Mouse (Mus musculus) right cerebral cortex, postnatal 4 days (tissue): ENCODE measurements at regions not wholly inside any gene's neighbourhood (a gene's known extent, or its start where the extent isn't known, plus 50 kb on each side); places are given as distances from the start of the nearest gene placed in this dataset.

ENCODE experiments used
- DNase-seq: peaks from one replicate; pipeline ENCODE4 v3.0.0-alpha.2; 2022

DNA sequence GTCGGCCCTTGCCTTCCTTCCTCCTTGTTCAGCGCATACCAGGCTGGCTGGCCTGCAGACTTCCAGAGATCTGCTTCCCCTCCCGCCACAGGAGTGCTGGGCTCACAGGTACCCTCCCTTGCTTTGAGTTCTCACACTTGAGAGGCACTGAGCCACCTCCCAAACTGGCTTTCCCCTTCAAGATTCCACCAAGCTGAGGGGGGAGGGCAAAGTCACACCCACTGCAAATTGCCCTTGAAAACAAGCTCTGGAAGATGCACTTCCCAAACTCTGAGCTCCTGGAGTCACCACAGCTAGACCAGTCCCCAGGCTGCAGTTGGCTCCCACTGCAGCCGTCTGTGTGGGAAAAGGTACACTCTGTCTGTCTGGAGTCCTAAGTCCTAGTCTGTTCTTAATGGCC, 142.1 kb upstream of the Slc22a12 start:
- no peak for DNase-seq

DNA sequence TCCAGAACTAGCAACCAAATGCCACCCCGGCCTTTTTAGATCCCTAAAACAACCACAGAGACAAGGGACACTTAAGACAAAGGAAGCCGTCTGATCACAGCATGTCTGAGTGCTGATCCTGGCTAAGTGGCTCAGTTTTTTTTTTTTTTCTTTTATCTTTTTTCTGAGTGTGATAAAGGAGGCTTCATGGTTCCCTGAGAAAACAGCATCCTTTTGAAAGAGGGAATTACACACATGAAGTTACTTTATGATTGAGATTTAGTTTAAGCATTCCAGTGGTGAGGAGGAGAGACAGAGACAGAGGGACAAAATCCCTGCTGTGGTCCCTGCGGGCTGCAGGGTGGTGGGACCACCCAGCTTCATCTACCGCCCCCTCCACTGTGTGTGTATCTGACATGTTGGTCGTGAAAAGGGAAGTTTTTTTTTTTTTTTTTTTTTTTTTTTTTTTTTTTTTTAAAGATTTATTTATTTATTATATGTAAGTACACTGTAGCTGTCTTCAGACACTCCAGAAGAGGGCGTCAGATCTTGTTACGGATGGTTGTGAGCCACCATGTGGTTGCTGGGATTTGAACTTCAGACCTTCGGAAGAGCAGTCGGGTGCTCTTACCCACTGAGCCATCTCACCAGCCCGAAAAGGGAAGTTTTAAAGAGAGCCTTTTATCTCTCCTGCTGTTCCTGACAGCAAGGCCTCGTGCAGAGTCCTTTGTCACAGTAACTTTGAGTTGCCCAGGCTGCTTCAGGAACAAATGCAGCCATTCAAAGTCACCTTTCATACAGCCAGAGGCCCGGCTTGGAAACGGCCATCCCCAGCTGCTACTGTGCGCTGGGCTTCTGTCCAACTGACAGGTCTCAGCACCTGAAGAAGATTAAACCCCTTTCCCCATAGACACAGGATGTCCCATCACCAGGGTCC, 136.8 kb upstream of the Slc22a12 start:
- no peak for DNase-seq

DNA sequence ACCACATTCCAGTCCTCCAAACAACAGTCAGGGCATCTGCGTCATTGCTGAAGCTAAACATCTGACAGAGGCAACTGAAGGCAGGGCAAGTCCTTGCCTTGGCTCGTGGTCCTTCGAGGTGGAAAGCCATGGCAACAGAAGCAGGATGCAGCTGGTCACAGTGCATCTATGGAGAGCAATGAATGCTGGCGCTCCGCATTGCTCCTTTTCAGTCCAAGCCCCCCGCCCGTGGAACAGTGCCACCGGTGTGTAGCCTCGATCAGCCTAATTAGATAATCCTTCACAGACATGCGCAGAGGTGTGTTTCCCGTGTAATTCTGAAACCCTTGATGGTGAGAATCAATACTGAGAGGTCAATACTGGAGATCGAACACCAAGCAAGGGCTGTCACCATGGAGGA, 134.7 kb upstream of the Slc22a12 start:
- DNase-seq = no peak

DNA sequence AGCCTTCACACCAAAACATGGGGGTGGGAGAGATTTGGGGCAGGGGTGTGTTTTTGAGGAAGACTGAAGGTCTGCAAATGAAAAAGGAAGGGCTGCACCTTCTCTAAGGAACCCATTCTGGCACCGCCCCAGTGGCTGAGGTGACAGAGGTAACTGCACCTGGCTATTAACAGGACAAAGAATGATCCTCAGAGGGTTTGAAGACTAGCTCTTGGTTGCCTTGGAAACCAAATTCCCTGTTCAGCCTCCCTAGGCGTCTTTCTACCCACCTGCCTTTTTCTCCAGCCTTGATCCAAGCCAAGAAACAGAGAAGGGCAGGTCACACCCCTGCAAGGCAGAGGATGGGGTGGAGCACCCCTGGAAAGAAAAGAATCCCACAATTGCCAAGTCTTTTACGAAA, 132.8 kb upstream of the Slc22a12 start:
- no peak for DNase-seq

DNA sequence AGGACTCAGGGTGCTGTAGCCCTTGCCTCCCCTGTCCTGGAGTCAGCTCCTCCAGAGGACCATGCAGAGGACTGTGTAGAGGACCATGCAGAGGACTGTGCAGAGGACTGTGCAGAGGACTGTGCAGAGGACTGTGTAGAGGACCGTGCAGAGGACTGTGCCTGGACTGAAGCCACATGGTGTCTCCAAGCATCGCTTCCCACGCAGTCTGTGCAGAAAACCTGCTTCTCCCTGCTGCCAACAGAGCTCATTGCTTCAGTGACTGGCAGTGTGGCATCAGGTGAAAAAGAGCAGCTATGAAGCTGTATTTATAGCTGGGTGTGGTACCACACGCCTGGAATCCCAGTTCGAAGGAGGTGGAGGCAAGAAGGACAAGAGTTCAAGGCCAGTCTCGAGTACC, 128.9 kb upstream of the Slc22a12 start:
- DNase-seq = peak; percentile 43

DNA sequence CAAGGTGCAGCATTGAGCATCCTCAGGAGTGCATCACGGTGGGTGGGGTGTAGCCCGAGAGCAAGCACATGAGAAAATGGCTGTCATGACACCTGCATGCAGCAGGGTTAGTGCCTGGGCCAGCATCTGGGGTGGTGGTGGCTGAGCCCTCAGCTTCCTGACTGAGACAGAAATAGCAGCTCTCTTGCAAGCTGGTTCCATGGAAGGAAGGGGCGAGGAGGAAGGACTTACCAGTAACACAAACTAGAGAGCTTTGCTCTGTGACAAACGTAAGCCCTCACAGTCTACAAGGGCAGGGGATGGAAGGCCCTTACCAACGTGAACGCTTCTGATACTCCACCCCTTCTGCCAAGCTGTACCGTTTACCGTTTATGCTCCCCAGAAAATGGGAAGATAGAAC, 127.0 kb upstream of the Slc22a12 start:
- DNase-seq = no peak

DNA sequence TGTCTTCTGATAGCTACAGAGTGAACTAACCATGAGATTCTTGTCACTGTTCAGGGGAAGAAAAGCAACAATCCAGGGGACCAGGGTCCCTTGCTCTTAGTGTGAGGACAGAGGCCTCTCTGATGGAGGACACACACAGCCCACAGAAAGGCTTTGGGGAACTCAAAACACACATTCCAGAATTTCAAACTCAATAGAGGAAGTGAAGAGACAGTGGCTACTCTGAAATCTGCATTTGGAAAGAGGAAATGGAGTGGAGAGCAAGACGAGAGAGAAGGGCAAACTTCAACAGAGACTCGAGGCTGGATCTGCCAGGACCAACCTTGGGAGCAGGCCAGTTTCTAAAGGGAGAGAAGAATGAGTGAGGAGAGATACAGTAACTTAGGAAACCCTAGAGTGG, 125.7 kb upstream of the Slc22a12 start:
- no peak for DNase-seq

DNA sequence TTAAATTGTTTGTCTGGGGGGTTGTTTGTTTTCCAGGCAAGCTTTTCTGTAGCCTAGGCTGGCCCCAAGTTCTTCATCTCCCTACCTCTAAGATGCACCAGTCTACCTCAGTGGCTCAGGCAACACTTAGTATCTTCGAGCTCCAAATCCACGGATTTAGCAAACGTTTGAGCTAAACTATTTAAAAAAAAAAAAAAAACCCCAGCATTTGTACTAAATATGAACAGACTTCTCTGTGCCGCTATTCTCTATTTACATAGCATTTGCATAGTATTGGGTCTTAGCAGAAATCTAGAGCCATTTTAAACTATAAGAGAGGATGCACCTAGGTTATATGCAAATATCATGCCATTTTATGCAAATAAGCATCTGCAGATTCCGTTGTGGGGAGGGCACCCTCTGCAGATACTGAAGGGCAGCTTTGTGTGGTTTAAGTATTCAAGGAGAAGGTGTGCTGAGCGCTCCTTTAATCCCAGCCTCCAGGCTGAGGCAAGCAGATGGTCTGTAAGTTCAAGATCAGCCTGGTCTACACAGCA, 123.4 kb upstream of the Slc22a12 start:
- DNase-seq = no peak

DNA sequence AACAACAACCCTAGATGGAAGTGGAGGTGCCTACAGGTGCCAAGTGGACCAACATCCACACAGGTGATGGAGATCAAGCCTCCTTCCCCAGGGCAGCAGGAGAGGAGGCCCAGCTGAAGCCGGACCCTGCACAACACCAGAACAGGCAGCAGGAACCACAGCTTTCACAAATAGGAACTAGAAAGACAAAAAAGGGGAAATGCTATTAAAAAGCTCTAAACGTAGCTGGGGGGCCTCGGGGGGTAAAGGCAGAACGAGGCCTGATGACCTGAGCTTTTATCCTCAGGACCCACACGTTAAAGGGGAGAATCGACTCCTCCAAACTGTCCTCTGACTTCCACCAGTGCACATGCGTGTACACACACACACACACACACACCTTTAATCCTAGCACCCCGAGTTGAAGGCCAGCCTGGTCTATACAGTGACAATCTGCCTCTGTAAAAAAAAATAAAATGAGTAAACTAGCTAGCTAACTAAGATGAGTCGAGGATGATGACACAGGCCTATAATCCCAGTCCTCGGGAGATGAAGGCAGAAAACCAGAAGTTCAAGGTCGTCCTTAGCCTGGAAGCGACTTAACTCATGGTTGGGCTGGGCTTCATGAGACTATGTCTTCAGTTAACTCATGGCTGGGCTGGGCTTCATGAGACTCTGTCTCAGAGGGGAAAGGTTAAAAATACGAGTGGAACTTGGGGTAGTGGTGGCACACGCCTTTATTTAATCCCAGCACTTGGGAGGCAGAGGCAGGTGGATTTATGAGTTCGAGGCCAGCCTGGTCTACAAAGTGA, 122.6 kb upstream of the Slc22a12 start:
- DNase-seq = no peak

DNA sequence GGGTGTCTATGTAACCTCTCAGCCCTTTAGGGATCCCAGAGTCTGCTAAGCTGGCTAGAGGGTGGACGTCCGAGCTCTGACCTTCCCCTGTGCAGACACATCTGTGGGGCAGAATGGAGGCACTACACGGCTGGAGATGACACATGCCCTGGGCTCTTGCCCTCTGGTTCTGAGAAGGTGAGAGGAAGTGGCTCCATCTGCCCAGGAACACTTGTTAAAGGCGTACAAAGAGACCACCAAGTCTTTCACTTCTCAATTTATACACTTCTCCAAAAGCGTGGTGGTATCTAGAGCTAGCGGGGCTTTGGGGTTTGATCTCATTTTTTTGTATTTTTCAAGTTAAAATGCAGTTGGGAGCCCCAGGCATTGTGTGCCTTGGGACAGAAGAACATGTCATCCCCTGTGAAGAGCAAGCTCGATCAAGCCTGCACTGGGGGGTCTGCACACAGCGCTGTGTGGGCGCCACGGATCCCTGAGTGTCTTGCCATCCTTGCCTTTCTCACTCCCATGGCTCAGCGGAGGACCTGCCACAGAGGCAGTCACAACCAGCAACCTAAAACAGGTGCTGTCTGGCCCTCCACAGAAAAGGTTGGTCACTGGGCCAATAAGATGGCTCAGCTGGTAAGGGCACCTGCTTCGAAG, 121.6 kb upstream of the Slc22a12 start:
- no peak for DNase-seq

DNA sequence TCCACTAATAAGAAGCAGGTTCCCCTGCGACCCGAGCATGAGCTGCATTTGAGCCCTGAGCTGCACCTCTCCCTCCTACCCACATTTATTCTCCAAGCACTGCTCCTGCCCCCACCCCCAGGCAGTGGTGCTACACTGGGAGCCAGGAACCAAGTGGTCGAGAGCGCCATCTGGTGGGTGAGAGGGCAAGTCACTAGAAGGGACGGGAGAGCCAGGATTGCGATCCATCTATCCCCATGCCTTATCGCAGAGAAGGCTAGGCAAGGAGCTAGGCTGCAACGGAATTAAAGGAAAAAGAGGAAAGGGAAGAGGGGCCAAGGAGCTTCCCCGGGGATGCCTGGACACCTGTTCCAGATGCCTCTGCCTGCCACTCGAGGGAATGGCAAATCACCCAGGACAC, 120.6 kb upstream of the Slc22a12 start:
- DNase-seq = peak; percentile 97

DNA sequence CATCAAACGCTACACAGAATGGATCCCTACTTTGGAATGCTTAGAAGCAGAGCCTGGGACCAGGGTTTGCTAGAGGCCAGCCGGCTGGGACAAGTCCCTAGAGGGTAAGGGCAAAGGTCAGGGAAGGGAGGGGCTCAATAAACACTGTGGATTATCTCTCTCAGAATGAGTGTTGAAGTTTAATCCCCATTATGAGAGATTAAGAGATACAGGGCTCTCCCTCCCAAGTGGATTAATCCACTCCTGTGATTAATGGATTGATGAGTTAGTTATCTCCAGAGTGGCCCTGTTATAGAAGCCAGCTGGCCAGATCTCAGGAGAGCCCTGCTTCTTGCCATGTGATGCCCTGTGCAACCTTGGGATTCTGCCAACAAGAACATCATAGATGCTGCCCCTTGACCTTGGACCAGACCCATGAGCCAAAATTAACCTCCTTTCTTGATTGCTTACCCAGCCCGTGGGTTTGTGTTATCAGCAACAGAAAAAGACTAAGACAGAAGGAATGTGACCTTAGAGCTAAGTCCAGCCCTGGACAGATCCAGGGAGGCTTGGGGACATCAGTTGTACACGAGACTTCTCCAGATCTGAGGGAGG, 119.6 kb upstream of the Slc22a12 start:
- DNase-seq = no peak

DNA sequence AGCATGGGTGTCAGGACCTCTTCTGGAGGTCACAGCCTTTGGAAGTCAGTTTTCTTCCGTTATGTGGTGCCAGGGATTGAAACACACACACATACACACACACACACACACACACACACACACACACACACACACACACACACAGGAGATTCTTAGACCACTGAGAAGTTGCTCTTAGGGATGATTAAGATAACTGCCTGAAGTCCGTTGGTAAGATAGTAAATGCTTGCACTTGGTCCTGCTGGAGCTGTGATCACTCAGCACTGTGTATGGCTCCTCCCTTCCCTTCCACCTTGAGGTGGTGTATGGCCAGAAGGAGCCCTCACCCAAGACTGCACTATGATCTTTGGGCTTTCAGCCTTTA, 118.7 kb upstream of the Slc22a12 start:
- DNase-seq = no peak

DNA sequence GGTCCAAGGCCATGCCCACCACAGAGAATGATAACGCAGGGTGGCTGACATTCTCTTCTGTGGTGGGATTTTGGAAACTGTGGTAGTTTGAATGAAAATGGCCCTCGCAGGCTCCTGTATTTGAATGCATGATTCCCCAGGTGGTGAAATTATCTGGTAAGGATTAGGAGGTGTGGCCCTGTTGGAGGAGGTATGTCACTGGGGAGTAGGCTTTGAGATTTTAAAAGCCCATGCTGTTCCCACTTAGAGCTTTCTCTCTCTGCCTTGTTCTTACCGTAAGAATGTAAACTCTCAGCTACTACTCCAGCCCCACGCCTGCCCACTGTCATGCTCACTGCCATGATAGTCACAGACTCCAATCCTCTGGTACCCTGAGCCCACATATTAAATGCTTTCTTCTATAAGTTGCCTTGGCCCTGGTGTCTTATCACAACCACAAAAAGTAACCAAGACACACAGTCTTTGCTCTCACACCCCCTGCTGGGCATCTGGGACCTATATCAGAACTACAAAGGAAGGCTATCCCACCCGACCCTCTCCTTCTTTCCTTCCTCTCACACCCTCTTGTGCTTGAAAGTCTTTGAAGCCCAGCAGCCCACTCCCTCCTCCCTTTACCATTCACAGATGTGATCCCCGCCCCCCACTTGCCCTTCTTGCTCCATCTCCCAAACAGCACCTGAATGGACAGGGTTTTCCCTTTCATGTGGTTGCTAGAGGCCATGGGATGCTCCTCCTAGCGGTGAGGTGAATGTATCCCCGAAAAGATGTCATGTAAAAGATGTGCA, 118.1 kb upstream of the Slc22a12 start:
- no peak for DNase-seq

DNA sequence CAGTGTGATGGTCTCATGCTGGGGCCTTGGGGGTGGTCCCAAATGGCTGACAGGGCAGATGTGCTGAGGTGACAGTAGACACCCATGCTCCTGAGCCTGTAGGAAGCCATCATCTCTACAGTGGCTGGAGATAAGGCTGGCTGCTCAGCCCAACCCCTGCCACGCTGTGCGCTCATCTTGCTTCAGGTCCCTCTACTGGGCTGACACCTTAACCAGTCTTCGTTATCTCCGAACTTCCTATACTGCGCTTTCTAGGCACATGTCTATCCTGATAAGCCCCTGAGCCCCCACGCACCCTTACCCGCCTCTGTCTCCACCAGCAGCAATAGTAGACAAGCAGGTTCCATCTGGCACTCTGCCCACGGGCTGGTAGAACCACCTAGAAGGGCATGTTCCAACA, 117.3 kb upstream of the Slc22a12 start:
- no peak for DNase-seq

DNA sequence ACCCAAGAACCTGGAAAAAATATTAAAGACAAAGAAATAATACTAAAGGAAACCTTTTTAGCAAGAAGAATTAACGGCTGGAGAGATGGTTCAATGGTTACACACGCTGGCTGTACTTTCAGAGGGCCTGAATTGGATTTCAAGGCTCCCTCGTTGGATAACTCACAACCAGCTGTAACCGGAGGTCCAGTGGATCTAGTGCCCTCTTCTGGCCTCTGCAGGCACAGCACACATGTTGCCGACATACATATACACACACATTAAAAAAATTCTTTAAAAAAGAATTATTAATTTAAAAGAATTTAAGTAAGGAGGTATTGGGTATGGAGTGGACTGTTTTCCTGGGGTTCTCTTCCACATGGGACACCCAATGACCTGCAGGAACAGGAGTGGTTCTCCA, 111.7 kb upstream of the Slc22a12 start:
- DNase-seq = no peak

DNA sequence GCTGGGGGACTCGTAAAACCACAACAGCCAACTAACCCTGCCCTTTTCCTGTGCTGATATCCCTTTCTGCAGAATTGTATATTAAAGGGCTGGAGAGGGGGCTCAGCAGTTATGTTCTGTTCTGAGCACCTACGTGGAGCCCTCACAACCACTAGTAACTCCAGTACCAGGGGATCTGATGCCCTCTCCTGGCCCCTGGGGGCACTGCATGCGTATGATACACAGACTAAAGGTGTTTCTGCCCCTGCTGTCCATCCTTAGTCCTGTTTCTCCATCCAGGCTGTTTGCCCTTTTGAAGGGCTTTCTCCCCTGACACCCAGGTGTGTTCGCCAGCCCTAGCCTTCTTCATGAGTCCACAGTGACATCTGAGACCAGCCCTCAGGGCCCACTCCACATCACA, 109.9 kb upstream of the Slc22a12 start:
- DNase-seq = no peak

DNA sequence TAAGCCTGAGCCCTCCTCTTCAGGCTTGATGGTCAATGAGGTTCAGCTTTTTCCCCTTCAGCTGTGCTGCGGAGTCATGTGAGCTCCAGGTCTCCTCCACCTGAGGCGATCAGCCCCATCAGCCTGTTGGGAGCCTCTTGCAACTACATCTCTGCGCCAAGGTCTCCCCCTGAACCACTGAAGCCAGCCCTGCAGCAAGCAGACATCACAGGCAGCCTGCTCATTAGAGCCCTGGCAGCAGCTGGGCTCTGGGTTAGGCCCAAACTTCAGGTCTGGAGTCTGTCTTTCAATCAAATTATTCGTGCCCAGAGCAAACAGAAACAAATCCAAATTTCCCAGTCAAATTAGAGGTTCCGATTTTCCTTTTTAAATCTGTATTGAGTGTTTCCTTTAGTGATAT, 108.4 kb upstream of the Slc22a12 start:
- DNase-seq = no peak

DNA sequence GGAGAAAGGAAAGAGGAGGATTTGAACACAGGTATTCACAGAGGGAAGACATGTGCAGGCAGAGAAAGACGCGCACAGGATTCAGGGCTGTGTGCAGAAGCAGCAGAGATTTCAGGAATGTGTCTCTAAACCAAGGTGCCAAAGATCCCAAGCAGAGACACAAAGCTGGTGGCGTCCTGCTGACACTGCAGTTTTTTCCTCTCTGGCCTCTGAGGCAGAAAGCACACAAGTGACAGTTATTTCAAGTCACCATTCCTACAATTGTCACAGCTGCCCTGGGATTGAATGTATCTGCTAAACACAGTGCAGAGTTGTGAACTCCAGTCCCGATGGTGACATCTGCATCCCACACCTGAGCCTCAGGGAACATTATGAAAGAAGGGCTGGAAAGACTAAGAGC, 107.1 kb upstream of the Slc22a12 start:
- no peak for DNase-seq

DNA sequence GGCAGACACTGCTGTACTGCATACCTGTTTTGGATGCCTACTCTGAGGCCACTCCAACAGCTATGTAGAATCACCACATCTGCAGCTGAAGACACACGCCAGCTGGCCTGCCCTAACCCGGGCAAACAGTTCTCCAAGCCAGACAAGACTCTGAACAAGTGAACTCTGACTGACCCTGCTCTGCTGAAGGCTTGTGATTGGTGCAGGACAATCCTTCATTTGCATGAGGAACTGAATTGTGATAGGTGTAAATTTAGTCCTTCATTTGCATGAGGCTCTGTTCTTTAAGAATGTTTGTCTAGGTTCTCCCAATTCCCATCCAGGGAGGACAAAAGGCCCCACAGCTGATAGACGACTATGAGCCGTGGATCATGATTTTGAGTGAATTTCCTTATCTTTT, 104.9 kb upstream of the Slc22a12 start:
- DNase-seq = no peak

DNA sequence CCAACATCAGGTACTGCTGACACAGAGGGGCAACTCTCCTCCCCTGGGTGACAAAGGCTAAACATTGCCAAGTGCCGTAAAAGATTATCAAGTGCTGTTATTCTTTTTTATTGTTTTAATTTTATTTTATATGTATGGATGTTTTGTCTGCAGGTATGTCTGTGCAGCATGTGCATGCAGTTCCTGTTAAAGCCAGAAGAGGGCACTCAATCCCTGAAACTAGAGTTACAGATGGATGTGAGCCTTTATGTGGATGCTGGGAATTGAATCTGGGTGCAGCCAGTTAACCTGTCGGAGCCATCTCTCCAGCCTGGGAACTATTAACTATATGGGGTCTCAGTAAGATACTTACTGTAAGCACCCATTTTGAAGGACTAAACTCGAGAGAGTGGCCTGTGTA, 104.4 kb upstream of the Slc22a12 start:
- no peak for DNase-seq

DNA sequence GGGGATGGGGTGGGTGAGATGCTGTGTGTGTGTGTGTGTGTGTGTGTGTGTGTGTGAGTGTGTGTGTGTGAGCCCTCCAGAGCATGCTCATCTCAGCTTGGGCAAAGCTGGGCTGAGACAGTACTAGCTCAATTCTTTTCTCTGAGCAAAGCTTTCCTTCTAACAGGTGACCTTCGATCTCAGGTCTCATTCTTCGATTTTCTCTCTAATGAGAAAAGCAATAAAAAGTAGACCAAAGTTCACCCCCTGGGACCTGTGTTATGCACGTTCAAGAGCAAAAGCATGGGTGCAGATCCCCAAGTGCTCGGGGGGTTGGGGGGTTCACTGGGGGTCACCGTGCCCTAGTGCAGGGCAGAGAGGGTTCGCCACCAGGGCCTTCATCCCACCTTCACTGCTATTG, 103.1 kb upstream of the Slc22a12 start:
- no peak for DNase-seq
